Mouse (Mus musculus) WW6 (cell line): ENCODE data around the gene Cep57.
"Not testable (repeated sequence)": the region's sequence is repeated elsewhere in the genome, so short reads cannot be mapped to it uniquely, and the experiment has no call there.

Source experiments
- DNase-seq: peaks from one replicate; pipeline ENCODE4 v3.0.0-alpha.2; 2013; ENCODE audit warnings: low read depth, low spot score

The Cep57 gene

DNA sequence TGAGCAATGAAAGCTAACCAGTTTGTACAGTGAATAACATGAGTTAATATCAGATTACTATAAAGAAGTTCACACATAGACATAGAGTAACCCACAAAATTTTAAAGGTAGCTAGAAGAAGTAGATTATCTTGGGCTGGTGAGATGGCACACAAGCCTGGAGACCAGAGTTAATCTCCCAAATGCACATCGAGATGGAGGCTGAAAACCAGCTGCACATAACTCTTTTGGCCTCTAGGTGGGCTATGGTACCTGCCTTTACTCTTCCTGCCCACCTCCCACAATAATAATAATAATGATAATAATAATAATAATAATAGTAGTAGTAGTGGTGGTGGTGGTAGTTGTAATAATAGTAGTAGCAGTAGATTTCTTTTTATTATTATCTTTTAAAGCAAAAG is 32.6 kb downstream of the Cep57 start:
- DNase-seq: no peak

DNA sequence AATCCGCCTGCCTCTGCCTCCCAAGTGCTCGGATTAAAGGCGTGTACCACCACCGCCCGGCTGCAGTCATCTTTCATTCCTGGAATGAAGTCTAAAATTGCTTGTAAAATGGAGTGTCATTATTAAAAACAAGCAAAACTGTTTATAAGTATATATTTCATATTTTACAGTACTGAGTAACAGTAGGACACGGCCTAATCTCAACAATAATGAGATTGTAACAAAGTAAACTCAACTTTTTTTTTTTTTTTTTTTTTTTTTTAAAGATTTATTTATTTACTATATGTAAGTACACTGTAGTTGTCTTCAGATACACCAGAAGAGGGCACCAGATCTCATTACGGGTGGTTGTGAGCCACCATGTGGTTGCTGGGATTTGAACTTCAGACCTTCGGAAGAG is 36.0 kb downstream of the Cep57 start:
- not testable (repeated sequence) for DNase-seq

DNA sequence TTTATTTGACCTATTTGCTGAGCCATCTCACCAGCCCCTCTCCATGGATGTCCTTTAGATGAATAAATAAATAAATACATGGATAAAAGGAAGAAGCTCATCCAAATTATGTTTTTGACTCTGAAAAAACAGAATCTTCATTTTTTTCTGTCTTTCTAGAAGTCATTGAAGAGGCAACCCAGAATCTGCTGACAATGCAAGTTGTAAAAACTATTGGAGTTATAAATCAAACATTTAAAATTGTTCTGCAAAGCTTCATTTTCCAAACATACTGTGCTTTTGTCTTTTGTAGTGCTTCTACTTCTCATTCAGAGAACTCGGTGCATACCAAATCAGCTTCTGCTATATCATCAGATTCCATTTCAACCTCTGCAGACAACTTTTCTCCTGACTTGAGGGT is 44.9 kb downstream of the Cep57 start:
- DNase-seq: no peak

DNA sequence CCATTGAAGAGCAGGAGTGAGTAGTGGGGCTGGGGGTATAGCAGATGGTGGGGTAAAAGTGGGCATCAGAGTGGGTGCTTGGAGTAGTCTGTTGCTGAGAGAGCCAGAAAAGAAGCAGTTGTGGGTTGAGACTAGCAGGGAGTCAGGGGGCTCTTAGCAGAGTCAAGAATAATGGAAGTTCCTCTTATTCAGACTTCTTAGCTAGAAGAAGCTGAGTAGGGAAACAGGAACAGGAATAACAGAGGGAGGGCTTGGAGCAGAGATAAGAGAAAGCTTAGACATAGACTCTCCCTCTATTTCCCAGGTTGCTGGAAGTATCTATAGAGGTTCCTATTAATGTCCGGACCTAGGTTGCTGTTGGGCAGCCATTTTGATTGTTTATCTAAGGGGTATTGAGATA is 52.2 kb downstream of the Cep57 start:
- DNase-seq: no peak

DNA sequence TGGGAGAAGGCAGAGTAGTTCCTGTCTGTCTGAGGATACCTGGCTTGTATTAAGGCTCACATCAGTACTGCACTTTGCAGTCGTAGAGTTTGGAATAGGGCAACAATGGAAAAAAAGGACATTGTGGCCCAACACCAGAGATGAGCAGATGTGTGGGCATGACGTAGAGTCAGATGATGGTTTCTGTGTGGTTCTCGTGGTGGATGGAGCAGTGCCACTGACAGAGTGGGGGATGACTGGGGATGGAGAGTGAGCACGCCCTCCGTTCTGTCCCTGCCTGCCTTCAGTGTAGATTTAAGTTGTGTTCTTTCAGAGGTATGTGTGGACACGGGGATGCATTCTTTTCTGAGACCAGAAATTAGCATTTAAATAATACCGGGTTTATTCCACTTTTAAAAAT is 60.3 kb downstream of the Cep57 start:
- DNase-seq: no peak

DNA sequence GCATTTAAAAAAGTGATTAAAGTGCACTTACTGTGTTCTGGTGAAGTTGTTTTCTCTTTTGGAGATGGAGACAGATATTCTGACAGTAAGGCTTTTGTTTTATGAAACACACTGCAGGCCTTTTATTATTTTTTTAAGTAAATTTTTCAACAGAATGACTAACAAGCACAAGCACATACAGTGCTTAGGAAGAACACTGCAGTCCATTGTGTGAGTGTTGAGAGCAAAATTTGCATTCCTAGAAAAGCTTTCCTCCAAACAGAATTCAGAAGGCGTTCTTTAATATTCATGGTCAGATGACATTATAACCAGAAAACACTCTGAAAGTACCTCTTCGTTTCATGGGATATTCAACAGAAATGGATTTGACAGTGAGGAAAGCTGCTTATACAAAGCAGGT is 61.3 kb downstream of the Cep57 start:
- no peak for DNase-seq

DNA sequence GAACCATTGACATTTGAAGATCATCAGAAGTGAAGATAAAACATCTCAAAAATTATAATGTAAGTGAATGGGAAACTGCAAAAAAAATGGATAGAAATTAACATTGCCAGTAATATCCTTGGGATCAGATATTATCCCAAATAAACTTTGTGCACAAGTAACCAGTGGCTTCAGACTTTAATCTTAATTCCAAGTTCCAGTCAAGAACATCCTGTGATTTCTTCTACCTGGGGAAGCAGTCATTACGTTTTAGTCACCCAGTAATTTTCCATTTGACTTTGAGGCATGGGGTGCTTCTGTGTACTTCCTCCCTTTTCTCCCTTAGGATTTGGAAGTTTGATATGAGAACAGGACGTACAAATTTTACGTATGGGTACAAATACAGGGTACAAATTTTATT is 66.5 kb downstream of the Cep57 start:
- DNase-seq: no peak
